Mouse (Mus musculus) left cerebral cortex, adult 11 months (tissue): ENCODE data around the gene Recql.
A peak's percentile ranks its signal among the peaks of the same experiment; 100 is the strongest.

Experiments used
- DNase-seq: peaks from one replicate; pipeline ENCODE4 v3.0.0; 2022; ENCODE audit warnings: low spot score

Recql gene

DNA sequence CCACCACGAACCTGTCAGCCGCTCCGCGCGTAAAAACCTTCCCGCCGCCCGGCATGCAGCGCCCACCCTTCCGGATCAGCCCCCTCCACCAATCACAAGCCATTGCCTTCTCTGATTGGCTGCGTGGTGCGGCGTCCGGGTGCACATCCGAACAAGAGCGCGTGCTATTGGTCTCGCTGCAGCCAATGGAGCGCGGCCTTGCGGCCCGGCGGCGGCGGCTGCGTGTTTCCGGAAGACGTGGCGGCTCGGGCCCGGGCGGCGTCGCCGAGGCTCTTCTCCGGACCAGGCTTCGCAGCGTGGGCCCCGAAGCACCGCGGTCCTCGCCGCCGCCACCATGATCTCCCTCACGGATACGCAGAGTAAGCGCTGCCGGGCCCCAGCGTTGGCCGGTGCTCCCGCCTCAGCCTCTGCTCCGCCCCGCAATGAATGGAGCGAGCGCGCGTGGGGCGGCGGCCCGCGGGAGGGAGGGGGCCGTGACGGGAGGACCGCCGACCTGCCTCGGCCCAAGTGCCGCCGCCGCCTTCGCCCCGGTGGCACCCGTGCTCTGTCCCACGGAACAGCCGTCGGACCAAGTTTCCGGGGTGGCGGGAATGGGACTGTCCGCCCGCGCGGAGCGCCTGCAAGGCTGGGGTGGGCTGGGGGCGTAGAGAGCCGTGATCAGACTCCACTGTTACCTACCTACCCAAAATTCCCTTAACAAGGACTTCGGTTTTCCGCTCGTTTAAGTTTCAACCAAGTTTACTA, at the start of gene Recql, which contains the start of gene Golt1b:
Gene Recql (minus strand): TSS at position 77 of the 744 bp plus-strand sequence.
Gene Golt1b (plus strand): TSS at position 211 of the 744 bp plus-strand sequence.
- DNase-seq: peak; percentile 97

DNA sequence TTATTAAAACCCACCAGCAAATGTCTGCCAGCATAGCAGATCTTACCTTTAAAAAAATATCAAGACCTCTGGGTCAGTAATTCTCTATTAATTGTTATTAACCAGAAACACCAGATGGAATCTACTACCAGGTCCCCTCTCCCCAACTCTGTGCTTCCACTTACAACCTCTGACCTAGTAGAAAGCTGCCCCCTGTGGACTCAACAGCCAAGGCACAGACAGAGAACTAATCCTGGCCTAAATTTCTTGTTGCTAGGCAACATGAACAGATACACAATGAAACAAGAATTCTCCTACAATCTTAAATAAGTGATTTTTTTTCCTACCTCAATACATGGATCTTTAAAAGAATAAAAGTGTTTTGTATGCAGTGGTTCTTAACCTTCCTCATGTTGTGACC, 42.2 kb upstream of the Recql start:
- no peak for DNase-seq

DNA sequence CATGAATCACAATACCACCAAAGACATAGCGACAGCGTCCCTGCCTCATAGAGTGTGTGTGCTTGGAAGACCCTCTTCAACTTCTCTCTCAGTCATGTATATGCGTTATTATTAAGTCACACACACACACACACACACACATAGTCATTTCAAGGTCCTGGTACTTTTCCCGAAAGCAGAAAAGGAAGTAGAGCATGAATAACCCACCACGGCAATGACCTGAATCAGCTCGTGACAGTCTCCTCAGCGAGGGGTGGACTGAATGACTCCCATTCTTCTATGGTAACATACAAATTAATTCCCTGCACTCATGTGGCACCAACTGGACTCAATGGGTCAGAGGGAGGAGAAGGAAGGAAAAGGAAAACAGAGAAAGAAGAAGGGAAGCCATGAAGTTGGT, 38.1 kb upstream of the Recql start:
- DNase-seq: no peak

DNA sequence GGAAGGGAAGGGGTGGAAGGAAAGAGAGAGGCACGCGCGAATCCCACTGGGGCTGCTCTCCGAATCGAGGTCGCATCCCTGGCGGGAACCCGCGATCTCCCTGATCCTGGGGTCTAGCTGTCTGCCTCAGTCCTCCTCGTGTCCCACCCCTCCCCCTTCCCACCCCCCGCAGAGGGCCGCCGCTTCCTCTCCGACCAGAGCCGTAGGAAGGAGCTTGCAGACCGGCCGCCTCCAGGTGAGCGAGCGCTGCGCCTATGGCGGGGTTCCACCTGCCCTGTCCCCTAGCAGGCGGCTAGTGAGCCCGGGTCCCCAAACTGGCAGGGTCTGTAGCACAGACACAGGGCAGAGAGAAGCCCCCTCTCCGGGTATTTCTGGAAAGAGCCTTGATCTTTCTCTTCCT, 27.7 kb upstream of the Recql start:
- no peak for DNase-seq

DNA sequence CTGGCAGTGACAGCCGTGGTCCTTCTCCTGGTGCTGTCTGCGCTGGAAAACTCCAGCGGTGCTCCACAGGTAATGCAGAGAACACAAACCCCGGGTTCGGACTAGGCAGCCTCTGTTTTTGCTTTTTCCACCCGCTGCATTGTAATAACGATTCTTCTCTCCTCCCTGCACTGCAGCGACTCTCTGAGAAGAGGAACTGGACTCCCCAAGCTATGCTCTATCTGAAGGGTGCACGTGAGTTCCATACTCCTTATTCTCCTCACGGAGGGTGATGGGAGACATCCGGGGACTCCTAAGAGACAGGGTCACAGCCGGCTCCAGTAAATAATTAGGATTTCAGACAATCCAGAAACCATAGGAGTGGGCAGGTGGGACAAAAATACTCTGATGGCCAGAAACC, 27.0 kb upstream of the Recql start:
- DNase-seq: no peak

DNA sequence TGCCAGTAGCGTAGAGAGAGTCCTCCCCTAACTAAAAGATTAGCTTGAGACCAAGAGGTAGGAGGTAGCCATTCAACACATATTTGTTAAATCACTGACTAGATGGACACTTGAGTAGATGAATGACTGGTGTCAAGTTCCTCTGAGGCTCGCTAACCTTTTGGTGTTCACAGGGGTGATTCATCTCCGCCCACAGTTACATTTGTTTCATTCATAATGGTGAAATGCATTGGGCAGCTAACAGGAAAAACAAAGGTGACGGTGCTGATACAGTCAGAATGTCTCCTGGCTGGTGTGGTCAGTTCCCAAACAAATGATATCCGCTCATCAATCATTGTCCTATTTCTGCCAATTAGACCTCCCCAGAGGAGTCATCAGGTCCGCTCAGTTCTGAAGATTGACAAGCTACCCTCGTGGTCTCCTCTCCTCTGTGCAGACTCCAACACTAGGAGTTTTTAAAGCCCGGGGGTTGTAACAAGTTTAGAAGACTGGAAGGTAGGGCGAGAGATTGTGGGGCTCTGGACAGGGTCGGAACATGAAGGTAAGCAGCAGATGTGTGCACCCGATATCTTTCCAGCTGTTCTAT, 26.1 kb upstream of the Recql start, which contains the start of gene Spx:
Gene Spx (plus strand): TSS at position 536 of the 586 bp plus-strand sequence.
- DNase-seq: no peak

DNA sequence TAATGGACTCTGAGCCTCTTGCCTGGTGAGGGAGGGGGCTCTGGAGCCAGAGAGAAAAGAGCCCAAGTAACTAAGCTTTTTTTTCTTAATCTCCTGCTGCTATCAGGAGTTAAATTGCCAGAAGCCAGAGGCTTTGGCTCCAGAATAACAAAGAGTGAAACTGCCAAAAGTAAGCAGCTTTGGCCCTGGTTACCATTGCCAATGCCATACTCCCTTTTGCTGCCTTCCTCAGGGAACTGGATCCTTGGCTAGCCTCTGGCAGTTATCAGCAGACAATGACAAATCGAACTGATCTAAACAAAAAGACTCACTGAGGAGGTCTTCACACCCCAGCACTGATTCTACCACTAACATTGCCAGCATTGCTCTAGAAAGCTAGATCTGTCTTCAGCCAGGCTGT, 24.3 kb upstream of the Recql start:
- no peak for DNase-seq

DNA sequence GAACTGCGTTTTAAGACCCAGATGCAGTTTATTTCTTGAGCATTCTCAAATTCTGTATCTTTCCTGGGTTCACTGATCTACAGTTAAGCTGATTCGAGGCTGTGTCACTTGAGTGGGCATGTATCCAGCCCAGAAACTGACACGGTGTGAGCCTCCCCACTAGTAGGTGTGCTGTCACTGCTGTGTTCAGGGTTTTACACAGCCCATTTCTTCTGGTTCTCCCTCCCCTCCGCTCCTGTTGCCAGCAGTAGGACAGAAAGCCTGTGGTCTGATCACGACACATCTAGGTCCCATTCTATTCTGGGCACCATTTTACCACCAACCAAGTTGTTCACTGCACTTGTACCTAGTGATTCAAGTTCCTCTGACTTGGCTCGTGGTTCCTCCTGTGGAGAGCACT, 8.9 kb upstream of the Recql start:
- DNase-seq: no peak

DNA sequence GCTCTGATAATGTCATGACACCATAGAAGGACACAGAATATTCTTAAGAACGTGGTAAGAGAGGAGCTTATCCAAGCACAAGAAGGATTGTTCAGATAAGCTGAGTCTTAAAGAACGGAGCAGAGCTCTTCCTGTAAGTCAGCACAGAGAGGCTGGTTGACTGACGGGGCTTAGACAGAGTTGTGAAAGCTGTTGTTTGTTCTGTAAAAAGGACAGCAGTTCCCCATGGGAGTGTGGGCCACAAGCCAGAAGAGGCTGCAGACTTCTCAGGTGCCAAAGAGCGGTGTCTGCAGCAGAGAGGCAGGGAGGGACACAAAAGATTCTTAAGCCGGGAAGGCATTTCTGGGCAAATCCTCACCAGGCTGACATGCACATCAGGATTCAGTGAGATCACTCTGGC, 7.8 kb upstream of the Recql start:
- no peak for DNase-seq

DNA sequence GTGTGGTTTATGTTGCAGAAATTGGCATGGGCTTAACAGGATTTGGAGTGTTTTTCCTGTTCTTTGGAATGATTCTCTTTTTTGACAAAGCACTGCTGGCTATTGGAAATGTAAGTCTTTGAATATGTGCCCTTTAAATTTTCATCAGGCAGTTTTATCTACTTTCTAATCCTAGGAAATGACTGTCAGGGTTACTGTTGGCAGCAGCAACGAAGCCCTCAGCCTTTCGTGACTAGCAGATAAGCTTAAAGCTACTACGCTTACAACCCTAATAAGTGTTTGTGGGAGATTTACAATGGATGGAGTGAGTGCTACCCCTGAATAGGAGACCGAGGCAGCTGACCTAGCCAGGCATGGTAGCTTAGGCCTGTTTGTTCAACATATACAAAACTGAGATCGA, 5.4 kb upstream of the Recql start:
- DNase-seq: no peak

DNA sequence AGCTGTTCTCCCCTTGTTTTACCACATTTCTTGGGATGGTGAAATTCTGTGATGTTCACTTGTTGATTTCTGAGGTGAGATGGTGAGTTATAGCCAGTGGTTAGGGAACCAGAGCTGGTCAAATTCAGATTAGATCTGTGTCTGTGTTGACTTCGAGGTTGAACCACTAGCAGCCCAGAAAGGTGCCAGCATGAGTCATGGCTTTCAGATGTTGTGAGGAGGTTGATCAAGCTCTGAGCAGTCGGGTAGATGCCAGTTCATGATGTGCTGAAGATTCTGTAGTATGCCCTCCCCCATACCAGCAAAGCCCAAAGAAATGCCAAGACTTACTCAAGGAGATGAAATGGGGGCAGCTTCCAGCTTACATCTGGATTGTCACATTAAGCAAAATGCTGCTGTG, 2.2 kb upstream of the Recql start:
- DNase-seq: no peak

DNA sequence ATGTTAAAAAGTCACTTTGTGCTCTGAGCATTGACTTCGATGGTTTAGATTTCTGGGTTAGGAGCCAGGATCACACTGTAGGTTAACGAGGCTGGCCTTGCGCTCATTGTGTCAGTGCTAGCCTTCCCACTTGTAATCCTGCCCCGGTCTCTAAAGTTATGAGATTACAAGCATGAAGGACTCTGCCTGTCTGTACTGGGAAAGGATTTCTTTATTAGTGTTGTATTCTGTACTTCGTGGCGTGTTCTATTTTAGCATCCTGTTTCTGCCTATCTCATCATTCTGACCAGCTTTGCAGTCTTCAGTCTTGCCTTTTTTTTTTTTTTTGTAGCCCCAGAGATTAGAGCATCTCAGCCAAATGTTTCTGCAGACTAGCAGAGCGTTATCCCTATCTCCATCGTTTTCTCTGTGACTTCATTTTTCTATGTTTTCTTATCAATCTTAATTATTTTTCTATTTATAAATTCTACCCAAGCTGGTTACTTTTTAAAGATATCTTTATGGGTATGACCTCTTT, 926 bp upstream of the Recql start:
- DNase-seq: no peak

DNA sequence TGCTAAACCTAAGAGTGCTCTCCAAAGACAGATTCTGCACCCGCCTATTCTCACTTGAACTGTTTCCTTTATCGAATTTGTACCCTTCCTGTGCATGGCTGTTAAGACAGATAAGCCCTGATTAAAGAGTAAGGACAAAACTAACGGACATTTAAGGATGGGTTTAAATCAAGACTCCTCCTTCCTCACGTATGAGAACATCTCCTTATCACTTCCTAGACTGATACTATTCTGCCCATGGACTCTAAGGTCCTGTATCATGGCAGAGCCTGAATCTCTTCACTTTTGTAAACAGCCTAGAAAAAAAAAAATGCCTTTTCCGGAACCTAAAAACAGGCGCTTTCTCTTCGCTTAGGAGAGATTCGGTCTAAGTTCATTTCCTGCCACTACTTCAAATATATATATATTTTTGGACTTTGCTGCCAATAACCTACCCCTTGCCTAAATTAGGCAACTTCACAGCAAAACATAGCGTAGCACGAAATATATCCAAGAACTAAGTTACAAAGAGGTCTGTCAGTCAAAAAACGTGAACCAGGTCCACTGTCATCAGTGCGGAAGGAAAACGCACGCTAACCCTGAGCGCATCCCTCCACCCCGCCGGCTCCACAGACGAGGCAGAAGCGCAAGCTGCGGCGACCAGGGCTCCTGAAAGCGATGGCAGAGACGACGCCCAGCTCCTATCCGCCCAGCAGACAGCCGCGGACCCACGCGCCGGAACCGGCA, 439 bp downstream of the Recql start:
- DNase-seq: no peak

DNA sequence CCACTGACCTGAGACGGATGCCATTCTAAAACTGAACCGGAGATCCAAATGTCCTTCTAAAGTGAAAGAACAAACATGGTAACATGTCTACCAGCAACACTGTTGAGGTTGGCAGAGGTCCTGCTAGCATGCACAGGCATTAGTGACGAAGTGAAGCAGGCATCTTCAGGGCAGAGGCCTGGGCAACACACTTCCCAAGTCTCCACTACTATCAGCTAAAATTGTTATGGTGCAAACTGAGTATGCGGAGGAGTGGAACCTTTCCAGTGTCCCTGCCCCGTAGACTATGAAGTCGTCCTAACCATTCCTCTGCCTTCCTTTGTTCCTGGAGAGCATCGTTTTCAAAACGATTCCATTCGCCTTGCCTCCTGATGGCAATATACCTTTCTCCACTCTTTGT, 2.4 kb downstream of the Recql start:
- no peak for DNase-seq

DNA sequence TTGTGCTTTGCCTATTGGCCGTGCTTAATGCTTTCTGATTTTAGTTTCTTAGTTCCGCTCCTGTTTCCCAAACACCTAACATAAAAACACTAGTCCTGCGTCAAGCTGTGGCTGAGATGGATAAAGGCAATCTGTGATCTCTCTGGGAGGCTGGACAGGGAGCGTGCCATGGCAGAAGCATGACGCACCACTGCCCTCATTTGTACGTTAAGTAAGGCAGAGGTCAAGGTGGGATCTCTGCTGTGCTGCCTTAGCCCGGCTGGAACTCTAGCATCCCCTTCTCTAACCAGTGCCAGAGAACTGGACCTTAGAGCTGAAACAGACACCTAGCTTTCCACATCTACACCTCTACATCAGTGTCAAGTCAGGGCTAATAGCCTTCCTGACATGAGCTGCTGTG, 5.3 kb downstream of the Recql start:
- no peak for DNase-seq

DNA sequence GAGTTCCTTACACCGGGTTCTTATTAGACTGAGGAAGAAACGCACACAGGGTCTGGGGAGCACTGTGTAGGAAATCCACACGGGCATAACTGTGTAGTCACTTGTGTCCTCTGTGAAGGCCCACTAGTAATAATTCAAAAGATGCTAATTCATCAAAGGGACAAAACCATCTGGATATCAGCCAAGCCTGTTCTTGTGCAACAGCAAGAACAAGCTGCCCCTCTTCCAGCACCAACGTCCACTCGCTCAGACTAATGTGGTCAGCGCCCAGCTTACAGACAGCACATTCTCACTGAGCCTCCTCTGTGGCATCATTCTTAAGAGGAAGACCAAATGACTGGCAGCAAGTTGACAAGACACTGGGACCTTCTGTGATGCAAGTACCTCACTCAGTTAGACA, 6.9 kb downstream of the Recql start:
- DNase-seq: no peak

DNA sequence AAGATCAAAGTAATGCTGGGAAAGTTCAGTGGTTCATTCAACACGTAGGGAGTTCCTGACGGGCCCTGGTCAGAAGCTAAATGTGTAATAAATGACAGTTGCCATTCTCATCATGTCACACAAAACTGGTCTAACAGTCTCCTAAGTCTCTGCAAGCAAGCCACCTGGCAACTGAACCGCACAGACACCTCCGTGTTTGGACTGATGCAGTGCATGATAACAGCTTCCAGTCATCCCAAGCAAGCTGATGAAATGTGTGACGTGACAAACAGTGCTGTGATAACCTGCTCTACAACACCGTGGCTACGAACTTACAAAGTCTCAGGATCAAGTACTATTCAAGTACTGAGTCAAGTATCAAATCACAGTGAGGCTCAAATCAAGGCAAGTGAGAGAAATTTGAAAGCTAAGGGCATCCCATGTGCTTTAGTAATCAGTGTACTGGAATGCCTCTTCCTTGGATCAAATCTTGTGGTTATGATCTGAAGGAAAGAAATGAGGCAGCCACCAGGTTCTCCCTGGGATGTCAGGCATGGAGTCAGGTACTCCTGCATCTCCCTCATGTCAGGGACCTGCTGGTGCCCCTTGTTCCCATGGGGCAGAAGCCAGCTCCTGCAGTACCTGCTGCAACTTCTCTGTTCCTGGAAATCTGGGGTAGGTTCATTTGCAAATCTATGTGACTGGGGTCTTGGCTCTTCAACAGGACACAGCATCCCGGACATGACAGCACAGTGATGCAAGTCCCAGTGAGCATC, 8.1 kb downstream of the Recql start:
- DNase-seq: no peak

DNA sequence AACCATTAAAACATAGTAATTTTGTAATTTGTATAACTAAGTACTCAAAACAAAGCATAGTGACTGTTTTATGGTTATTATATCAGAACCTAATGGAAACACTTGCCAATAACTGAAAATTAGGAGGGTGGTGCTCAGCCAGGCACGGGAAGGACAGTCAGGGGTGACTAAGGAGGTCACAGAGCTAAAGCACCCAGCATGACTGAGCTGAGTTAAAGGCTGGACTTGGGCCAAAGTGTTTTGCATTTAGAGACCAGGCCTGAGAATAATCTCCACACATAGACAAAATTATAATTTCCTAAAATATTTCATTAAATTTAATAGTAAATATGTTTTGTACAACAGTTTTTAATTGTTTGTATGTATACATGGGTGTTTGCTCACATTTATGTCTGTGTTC, 9.8 kb downstream of the Recql start:
- DNase-seq: no peak

DNA sequence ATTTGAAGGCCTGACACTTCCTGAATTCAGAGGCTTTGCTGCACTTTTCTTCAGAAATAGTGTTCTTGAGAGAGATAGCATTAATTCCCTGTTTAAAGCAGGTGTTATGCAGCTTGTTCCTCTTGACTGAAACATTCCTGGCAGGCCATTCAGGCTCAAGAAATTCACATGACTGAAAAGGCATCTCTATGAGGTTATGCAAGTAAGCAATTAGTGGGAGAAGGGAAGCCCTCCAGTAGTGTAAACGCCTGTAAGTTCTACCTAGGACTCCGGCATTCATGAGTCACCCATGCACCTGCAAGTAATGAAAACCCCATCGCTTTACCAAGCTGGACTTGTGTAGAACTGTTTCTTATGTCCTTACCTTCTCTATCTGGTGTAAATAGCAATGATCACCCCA, 17.3 kb downstream of the Recql start:
- DNase-seq: no peak

DNA sequence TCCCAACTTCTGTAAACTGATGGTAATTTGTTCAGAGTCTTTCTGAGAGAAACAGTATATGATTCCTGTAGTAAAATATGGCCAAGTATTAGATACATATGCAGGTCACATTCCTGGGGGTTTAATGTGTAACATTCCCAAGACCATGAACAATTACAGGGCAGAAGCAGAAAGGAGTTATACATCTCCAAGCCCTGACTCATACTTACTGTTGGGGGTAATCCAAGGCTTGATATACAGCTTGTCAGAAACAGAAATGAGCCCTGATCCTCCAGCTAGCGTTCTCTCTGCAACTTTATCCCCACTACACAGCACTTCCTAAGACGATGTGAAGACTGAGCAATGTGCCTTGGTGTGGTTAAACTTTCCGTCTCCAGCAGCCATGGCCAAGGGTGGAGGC, 19.3 kb downstream of the Recql start:
- DNase-seq: no peak

DNA sequence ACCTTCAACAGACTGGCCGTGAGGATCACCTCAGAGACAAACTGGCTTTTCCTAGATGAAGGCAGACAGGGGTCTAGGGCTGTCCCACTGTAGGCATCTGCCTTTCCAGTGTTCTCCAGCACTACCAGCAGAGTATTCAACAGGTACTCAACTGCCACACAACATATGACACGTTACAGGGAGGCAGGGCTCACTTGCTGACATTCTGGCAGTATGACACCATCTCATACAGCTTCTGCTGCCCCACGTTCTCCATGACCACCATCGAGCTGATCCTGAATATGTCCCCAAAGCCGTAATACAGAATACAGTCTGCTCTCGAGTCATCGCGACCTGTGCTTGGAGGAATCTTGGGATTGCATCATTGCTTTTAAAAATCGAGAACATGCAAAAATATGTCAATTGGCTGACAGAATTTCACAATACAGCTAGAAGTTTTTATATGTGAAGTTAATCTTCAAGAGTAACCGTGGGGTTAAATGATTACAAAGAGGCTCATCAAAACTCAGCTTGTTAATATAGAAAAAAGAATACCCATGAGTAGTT, 20.3 kb downstream of the Recql start:
- DNase-seq: no peak
